Mouse (Mus musculus) liver, adult 2 months (tissue): Measurements from ENCODE around the gene Sec14l1.

Experiments
- CTCF ChIP-seq: fragments of 200-500 bp; IDR thresholded peaks from 2 replicates; pipeline ENCODE4 v1.5.1; 2011; ENCODE audit warnings: low read depth, low read length, control low read depth
- POLR2A ChIP-seq: fragments of 200-500 bp; IDR thresholded peaks from 2 replicates; pipeline ENCODE4 v1.6.1; 2011; ENCODE audit warnings: low read length, control low read depth; ENCODE audit not compliant: insufficient read depth; ENCODE audit errors: extremely low read depth

GRCm38 (mm10) chr11:117116350-117117303 is 1.7 kb downstream of the Sec14l1 start:
- TF ChIP-seq CTCF (no peak), POLR2A (no peak)
